Mouse (Mus musculus): ENCODE results near the gene Alg9. TPM values are rescaled to one million over a fixed set of nuclear protein-coding genes. Genes with fewer than 3 reads are reported as not detected.
A peak's percentile ranks its signal among the peaks of the same experiment; 100 is the strongest.

Alg9 gene
- total and polyA plus RNA-seq, 2 experiments, result 14.7 to 16.0 TPM

DNA sequence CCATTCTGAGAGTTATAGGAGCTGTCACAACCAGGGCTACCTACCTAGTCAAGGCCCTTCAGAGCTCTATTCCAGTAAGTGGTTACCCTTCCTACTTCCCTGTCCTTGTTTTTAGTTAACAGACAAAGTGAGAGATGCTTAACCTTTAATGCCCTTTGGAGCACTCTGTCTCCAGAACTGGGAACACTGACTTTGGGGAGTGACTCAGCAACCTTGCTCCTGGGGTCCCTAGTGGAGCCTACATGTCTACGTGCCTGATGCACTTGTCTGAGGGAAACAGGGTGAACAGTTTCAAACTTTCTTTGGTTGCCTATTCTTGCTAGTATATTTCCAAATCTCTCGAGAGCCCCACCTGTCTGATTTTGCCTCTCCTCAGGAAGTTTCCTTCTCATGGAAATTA is 32.1 kb upstream of the Alg9 start:
- WGBS, result 78% methylated on average over 2 of the region's 2 CpGs
- peaks cover 3% of the 10 kb centered on the region; the same call in 1 of the 2 replicates for H3K79me2 ChIP-seq (ENCODE audit: control insufficient read depth, insufficient read depth, low read length)
- H3K4me1 ChIP-seq (ENCODE audit: control insufficient read depth, insufficient read depth, low read length), result peaks cover 6% of the 10 kb centered on the region; the same call in 1 of the 2 replicates
- peaks cover 2% of the 10 kb centered on the region; the same call in 1 of the 2 replicates for H3K36me3 ChIP-seq (ENCODE audit: control insufficient read depth, insufficient read depth, low read length)
- H3K27ac ChIP-seq (replicated peaks; ENCODE audit: insufficient read depth, low read depth, low read length), result no peak overlapping the region
- no peak for DNase-seq (ENCODE audit: extremely low read depth, low read depth, low spot score)
- no peak for TF ChIP-seq CTCF (IDR thresholded peaks at IDR 0.05; ENCODE audit: low read depth, low read length)
- TF ChIP-seq POLR2A (IDR thresholded peaks at IDR 0.05; ENCODE audit: extremely low read depth, insufficient read depth, low read length), result no peak
- H3K4me3 ChIP-seq (ENCODE audit: insufficient read depth, low read depth, low read length), result no peak overlapping the region
- H3K27me3 ChIP-seq (ENCODE audit: control insufficient read depth, insufficient read depth, low read length), result no peaks in the 10 kb centered on the region
- H3K9ac ChIP-seq (ENCODE audit: low read depth, low read length), result no peak overlapping the region

DNA sequence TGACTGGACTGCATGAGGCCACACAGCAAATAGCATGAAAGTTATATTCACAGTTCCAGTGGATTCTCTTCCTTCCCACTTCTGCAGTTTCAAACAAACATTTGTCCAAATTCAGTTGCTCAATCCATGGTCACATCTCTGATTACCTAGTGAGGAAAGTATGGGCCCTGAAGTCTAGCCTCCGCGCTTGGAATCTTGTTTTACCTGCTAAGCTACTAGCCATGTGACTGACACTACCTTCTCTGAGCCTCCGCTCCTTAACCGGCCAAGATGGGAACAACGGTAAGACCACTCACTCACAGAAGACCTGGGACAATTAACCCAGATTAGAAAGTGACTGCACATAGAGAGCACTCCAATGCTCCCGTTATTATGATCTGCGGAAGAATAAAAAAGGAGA is 29.0 kb upstream of the Alg9 start:
- Histone ChIP-seq H3K36me3 (ENCODE audit: control insufficient read depth, insufficient read depth, low read length) (no peaks in the 10 kb centered on the region), H3K27me3 (ENCODE audit: control insufficient read depth, insufficient read depth, low read length) (no peaks in the 10 kb centered on the region), H3K9ac (ENCODE audit: low read depth, low read length) (peak overlapping the region; percentile 85), H3K4me1 (ENCODE audit: control insufficient read depth, insufficient read depth, low read length) (peaks cover 3% of the 10 kb centered on the region; the same call in 1 of the 2 replicates), H3K79me2 (ENCODE audit: control insufficient read depth, insufficient read depth, low read length) (peaks cover 3% of the 10 kb centered on the region; the same call in 1 of the 2 replicates), H3K4me3 (ENCODE audit: insufficient read depth, low read depth, low read length) (peak overlapping the region; percentile 83), H3K27ac (replicated peaks; ENCODE audit: insufficient read depth, low read depth, low read length) (peak overlapping the region; percentile 90)
- 11% methylated on average over 7 of the region's 7 CpGs for WGBS
- peak; percentile 87 for DNase-seq (ENCODE audit: extremely low read depth, low read depth, low spot score)
- TF ChIP-seq CTCF (IDR thresholded peaks at IDR 0.05; ENCODE audit: low read depth, low read length) (no peak), POLR2A (IDR thresholded peaks at IDR 0.05; ENCODE audit: extremely low read depth, insufficient read depth, low read length) (no peak)

DNA sequence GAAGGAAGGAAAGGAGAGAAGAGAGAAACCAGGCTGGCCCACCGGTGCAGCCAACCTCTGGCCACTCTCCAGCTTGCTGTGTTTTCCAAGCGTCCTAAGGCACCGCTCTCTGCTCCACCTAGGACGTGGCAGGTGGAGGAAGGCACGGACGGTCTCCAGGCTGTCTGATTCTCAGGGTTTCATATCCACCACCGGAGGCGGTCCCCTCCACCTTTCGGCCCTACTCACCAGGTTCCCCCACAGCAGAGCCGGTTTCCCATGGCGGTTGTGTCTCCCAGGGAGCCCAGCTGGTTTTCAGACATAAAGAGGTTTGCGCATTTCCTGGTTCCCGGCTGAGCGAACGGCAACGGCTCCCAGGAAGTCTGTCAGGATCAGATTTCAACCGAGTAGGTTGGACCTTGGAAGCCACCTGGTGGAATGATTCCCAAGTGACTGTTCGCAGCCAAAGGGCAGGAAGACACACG is 28.6 kb upstream of the Alg9 start, which contains the start of gene 2310030G06Rik:
Gene 2310030G06Rik (minus strand): TSS at position 323 of the 464 bp plus-strand sequence.
- DNase-seq (ENCODE audit: extremely low read depth, low read depth, low spot score), result peak; percentile 86
- H3K79me2 ChIP-seq (ENCODE audit: control insufficient read depth, insufficient read depth, low read length), result peaks cover 3% of the 10 kb centered on the region; the same call in 1 of the 2 replicates
- peaks cover 3% of the 10 kb centered on the region; the same call in 1 of the 2 replicates for H3K4me1 ChIP-seq (ENCODE audit: control insufficient read depth, insufficient read depth, low read length)
- TF ChIP-seq CTCF (IDR thresholded peaks at IDR 0.05; ENCODE audit: low read depth, low read length), result peak; percentile 30; the same call in 1 of the 2 replicates
- peak; percentile 45; the same call in 1 of the 2 replicates for TF ChIP-seq POLR2A (IDR thresholded peaks at IDR 0.05; ENCODE audit: extremely low read depth, insufficient read depth, low read length)
- H3K4me3 ChIP-seq (ENCODE audit: insufficient read depth, low read depth, low read length), result peak within 1 kb of the TSS; percentile 83
- H3K27me3 ChIP-seq (ENCODE audit: control insufficient read depth, insufficient read depth, low read length), result no peaks in the 10 kb centered on the region
- peak within 1 kb of the TSS; percentile 85 for H3K9ac ChIP-seq (ENCODE audit: low read depth, low read length)
- WGBS, result 4% methylated on average over 19 of the region's 19 CpGs
- H3K27ac ChIP-seq (replicated peaks; ENCODE audit: insufficient read depth, low read depth, low read length), result peak within 1 kb of the TSS; percentile 90
- no peaks in the 10 kb centered on the region for H3K36me3 ChIP-seq (ENCODE audit: control insufficient read depth, insufficient read depth, low read length)

DNA sequence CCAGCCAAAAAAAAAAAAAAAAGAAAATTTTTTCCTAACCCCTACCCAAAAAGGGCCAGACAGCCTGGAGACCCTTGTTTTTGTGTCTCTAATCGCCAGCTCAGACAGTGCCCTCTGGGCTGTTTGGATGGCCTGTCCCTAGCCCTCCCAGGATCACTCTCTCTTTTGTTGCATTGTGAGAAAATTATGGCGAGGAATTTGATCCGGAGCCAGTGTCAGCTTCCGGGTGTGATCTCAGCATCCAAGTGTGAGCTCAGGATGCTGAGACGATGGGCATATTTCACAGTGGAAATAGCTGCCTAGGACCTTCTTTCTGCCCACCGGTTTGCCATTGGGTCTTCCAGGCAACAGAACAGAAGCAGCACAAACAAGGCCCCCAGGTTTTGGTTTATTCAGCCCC is 24.1 kb upstream of the Alg9 start:
- Histone ChIP-seq H3K27ac (replicated peaks; ENCODE audit: insufficient read depth, low read depth, low read length) (no peak overlapping the region), H3K27me3 (ENCODE audit: control insufficient read depth, insufficient read depth, low read length) (no peaks in the 10 kb centered on the region), H3K4me3 (ENCODE audit: insufficient read depth, low read depth, low read length) (no peak overlapping the region), H3K36me3 (ENCODE audit: control insufficient read depth, insufficient read depth, low read length) (no peaks in the 10 kb centered on the region), H3K79me2 (ENCODE audit: control insufficient read depth, insufficient read depth, low read length) (no peaks in the 10 kb centered on the region), H3K4me1 (ENCODE audit: control insufficient read depth, insufficient read depth, low read length) (no peaks in the 10 kb centered on the region), H3K9ac (ENCODE audit: low read depth, low read length) (no peak overlapping the region)
- TF ChIP-seq CTCF (IDR thresholded peaks at IDR 0.05; ENCODE audit: low read depth, low read length) (no peak), POLR2A (IDR thresholded peaks at IDR 0.05; ENCODE audit: extremely low read depth, insufficient read depth, low read length) (no peak)
- 79% methylated on average over 6 of the region's 6 CpGs for WGBS
- DNase-seq (ENCODE audit: extremely low read depth, low read depth, low spot score), result no peak

DNA sequence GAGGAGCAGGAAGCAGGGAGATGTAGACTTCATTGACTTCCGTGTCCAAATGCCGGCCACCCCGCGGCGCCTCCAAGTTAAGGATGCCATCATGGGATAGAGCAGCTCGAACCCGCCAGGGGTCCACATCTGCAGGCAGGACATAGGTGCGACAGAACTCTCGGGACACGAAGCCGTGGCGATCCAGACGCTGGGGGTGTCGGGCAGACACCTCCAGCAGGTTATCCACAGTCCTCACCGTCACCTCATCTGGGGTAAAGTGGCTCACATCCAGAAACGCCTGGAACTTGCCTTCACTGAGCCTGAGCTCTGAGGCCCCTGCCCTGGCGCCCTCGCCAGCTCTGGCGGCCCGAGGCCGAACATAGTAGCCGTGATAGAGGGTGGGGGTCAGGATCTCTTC is 23.5 kb upstream of the Alg9 start, which contains the start of gene Cryab:
Gene Cryab (plus strand): TSS at position 3 of the 400 bp plus-strand sequence.
- WGBS, result 69% methylated on average over 22 of the region's 22 CpGs
- Histone ChIP-seq H3K36me3 (ENCODE audit: control insufficient read depth, insufficient read depth, low read length) (no peaks in the 10 kb centered on the region), H3K79me2 (ENCODE audit: control insufficient read depth, insufficient read depth, low read length) (no peaks in the 10 kb centered on the region), H3K27me3 (ENCODE audit: control insufficient read depth, insufficient read depth, low read length) (no peaks in the 10 kb centered on the region), H3K9ac (ENCODE audit: low read depth, low read length) (peak within 1 kb of the TSS; percentile 44), H3K4me1 (ENCODE audit: control insufficient read depth, insufficient read depth, low read length) (no peaks in the 10 kb centered on the region), H3K27ac (replicated peaks; ENCODE audit: insufficient read depth, low read depth, low read length) (peak within 1 kb of the TSS; percentile 32), H3K4me3 (ENCODE audit: insufficient read depth, low read depth, low read length) (peak within 1 kb of the TSS; percentile 56)
- no peak for DNase-seq (ENCODE audit: extremely low read depth, low read depth, low spot score)
- TF ChIP-seq CTCF (IDR thresholded peaks at IDR 0.05; ENCODE audit: low read depth, low read length) (no peak), POLR2A (IDR thresholded peaks at IDR 0.05; ENCODE audit: extremely low read depth, insufficient read depth, low read length) (no peak)

DNA sequence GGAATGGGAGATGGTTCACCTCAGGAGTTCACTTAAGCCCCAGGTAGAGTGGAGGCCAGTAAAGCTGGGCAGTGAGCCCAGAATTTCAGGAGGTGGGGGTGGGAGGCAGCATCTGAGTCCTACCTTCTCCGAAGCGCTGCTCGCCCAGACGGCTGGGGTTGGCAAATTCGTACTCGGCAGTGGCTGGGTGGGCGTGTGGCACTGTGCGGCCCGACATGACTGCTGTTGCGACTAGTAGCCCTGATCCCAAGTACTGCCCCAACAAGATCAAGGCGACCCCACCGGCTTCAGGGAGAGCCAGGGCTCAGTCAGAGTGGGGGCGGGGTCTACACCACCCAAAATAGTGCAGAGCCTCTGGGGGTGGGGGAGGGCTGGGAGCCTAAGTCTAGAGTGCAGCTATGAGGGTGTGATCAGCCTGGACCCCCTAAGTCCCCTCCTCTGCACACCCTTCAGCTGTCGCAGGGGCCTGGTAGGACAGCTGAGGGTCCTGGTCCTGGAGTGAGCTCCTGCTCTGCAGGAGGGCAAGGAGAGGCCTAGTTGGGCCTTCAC is 22.7 kb upstream of the Alg9 start, which contains the start of gene Hspb2:
Gene Hspb2 (minus strand): TSS at position 301 of the 549 bp plus-strand sequence.
- DNase-seq (ENCODE audit: extremely low read depth, low read depth, low spot score), result no peak
- Histone ChIP-seq H3K36me3 (ENCODE audit: control insufficient read depth, insufficient read depth, low read length) (no peaks in the 10 kb centered on the region), H3K9ac (ENCODE audit: low read depth, low read length) (peak within 1 kb of the TSS; percentile 44), H3K4me3 (ENCODE audit: insufficient read depth, low read depth, low read length) (peak within 1 kb of the TSS; percentile 56), H3K4me1 (ENCODE audit: control insufficient read depth, insufficient read depth, low read length) (no peaks in the 10 kb centered on the region), H3K27ac (replicated peaks; ENCODE audit: insufficient read depth, low read depth, low read length) (peak within 1 kb of the TSS; percentile 39), H3K27me3 (ENCODE audit: control insufficient read depth, insufficient read depth, low read length) (no peaks in the 10 kb centered on the region), H3K79me2 (ENCODE audit: control insufficient read depth, insufficient read depth, low read length) (no peaks in the 10 kb centered on the region)
- TF ChIP-seq CTCF (IDR thresholded peaks at IDR 0.05; ENCODE audit: low read depth, low read length), result no peak
- no peak for TF ChIP-seq POLR2A (IDR thresholded peaks at IDR 0.05; ENCODE audit: extremely low read depth, insufficient read depth, low read length)
- 62% methylated on average over 14 of the region's 14 CpGs for WGBS

Data from liver, adult 2 months (tissue).